Mouse (Mus musculus): ENCODE data around the gene Padi3.

Gene Padi3

DNA sequence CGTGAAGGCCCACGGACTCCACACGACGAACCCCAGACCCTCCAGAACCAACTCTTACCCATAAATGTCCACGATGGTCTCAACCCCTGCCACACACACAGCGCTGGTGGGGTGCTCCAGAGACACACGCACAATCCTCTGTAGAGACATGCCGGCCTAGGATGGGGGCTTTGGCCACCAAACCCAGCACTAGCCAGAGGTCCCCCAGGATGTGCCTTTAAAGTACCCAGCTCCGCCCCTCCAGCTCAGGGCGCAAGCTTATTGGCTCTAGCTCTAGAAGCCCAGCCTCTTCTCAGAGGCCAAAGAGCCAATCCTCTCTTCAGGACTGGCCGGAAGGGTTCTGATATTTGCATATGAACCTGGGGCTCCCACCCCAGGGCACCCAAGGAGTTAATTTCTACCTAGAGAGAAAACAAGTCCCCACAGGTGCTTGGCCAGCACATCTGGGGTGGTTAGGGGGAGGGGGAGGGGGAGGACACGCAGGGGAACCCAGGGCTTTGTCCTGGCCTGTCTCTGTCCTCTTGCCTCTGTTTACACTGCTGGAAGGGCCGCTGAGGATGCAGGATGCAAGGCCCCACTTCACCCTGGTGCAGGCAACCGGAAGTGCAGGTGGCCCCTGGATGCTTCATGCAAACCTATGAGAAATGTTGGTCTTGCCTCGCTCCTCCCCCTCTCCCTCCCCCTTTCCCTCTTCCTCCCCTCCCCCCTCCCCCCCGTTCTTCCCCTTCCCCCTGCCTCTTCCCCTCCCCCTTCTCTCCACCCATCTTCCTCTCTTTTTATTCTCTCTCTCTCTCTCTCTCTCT, at the start of gene Padi3:
TSS of gene Padi3 (minus strand) at position 191 of the 803 bp plus-strand sequence.
- DNase-seq (ENCODE audit: low spot score in 2 of 2): no peak

DNA sequence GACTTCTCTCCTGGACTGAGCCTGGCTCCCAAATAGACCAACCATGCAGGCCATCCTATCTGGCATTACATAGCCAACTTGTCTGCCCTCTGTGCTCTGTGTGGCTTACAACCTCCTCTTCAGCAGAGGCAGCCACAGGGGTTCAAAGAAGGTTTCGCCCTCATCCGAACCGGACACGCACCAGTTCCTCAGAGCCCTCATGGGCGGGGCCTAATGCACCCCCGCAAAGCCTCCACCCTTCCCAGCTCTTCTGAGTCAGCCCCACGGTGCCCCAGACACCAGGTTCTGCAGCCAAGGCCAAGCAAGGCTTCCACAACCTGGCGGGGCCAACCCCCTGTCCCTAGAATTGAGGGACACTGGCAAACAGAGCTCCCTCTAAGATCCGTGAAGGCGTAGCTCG, 48.8 kb upstream of the Padi3 start:
- DNase-seq (ENCODE audit: low spot score in 2 of 2): no peak

DNA sequence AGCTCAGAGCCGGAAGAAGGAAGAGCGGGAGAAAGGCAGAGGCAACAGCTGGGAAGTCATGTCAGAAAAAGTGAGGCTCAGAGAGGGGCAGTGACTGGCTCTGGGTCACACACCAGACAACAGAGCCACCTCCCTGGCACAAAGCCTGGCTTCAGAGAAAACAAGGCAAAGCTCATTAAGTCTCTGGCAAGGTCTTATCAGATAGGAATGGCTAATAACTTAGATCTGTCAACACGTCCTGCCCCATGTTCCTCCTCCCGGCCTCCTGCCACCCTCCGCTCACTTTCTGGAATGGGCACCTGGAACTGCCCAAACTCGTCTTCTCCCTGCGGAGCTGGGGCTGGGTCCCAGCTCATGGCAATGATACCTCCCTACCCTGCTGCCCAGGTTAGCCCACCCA, 47.4 kb upstream of the Padi3 start:
- no peak for DNase-seq (ENCODE audit: low spot score in 2 of 2)

DNA sequence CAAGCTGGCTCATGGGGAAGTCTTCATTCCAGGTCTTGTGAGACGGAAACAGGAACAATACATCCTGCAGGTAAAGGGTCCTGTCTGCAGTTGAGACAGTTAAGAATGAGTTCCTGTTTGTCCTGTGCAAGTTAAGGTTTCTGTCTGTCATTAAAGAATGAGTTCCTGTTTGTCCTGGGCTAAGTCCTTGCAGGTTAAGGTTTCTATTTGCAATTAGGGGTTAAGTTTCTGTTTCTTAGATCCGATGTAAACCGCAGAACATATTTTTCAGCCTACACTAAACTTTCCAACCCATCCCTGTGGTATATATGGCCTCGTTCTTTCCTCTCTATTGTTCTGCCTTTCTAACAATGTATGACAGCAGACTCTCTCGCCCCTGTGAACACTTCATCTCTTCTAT, 46.6 kb upstream of the Padi3 start:
- no peak for DNase-seq (ENCODE audit: low spot score in 2 of 2)

DNA sequence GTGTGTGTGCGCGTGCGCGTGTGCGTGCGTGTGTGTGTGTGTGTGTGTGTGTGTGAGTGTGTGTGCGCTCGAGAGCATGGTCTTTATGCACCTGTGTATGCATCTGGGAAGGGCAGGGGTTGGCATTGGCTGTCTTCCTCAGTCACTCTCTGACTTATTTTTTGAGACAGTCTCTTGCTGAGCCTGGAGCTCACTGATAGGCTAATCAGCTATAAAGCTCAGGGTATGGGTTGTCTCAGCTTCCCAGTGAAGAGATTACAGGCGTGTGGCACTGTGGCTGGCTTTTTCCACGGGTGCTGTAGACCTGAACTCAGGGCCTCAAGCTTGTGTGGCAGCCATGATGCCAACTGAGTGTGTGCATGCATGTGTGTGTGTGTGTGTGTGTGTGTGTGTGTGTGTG, 44.7 kb upstream of the Padi3 start:
- DNase-seq (ENCODE audit: low spot score in 2 of 2): no peak

DNA sequence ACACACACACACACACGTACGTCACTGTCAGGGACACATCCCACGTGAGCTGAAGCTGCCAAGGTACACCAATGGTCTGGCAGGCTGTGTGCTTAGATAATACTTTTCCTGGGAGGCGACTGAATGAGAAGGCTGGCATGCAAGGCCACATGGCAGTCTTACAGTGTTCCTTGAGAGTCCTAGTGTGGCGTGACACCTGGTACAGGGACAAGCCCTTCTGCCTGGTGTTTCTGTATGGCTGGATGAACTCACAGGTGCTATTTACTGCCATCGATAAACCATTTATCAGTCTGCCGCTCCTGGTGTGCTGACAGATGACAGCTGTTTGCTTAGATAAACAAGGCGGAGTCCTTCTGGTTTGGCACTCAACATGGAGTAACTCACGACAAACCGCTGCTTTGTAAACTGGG, 44.0 kb upstream of the Padi3 start:
- DNase-seq (ENCODE audit: low spot score in 2 of 2): no peak

DNA sequence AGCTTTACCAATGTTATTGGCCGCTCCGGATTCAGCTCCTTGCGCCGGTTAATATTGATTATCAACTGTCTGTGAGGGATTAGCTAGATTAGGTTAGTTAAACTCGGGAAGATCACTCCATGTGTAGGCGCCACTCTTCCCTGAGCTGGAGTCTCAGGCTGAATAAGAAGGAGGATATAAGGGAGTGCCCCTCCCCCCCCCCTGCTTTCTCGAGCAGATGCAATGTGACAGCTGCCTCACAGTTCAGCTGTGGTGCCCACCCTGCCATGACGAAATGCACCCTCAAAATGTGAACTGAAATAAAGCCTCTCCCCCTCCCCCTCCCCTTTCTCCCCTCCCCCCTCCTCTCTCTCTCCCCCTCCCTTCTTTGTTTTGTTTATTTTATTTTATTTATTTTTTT, 43.2 kb upstream of the Padi3 start:
- DNase-seq (ENCODE audit: low spot score in 2 of 2): no peak

DNA sequence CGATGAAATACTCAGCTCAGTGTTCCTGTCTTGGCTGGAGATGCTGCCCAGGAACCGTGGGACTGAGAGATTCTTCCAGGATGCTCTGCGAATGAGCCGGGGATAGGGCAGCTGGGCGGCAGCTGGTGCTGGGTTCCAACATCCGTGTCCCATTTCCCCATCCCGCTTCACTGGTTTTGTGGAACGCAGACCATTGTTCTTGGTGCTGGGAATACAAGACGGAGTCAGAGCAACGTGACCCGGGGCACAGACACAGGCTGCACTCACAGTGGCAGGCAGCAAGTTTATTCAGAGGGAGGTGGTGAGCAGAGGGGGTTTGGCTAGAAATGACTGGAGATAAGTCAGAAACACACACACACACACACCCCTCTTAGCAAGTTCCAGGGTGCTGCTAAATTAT, 38.9 kb upstream of the Padi3 start:
- no peak for DNase-seq (ENCODE audit: low spot score in 2 of 2)

DNA sequence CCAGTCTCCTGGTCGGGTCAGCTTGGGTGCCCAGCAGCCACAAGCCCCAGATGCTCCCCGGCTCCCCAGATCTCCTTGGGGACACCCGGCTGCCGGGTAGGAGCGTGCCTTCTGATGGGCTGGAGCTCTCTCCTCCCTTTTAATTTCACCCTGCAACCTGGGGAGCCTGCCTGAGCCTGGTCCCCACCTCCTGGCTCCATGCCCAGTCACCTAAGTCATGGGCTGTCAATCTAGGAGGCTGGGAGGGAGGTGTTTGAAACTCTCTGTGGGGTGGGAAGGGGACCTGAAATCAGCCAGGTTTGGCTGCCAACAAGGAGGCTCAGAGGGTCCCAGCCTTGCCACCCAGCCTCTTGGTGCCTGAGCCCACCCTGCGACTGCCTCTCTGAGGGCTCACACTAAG, 35.2 kb upstream of the Padi3 start, which contains the start of gene Padi1:
TSS of gene Padi1 (minus strand) at position 113 of the 400 bp plus-strand sequence.
- DNase-seq (ENCODE audit: low spot score in 2 of 2): no peak

DNA sequence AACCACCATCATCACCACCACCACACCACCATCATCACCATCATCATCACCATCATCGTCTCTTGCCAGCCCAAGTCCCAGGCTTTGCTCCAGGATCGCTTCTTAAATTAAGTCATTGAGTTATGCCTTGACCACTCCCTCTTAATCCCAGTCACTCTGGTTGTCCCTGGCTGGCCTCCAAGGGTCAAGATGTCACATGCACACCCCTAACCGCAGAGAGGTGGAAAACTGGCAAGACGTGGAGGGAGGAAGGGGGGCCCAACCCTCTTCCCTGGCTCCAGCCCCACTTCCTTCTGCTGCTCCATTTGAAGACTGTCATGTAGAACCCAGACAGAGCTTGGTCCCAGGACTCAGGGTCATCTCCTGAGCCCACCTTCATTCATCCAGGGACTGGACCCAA, 34.5 kb upstream of the Padi3 start:
- DNase-seq (ENCODE audit: low spot score in 2 of 2): no peak

DNA sequence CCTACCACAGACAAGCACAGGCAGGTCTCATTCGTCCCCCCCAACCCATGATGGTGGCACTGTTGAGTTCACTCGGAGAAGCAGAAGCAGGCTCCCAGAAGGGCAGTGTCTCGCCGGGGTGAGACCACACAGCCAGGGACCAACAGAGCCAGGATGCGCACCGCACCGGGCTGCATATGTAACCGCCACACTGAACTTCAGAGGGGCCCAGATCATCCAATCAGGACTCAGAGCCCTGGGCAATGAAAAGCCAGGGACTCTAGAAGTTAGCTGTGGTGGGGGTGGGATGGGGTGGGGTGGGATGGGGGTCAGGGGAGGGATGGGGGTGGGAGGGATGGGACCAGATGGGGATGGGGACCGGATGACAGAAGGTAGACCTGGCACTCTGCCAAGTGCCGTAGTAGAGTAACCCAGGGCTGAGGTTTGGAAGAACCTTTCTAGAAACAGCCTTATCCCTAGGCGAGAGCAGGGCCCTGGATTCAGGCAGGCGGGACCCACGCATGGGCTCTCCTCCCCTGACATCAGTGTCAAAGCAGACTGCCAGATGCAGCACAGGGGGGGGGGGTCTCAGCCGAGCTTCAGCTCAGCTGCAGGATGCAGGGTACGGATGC, 33.3 kb upstream of the Padi3 start:
- no peak for DNase-seq (ENCODE audit: low spot score in 2 of 2)

DNA sequence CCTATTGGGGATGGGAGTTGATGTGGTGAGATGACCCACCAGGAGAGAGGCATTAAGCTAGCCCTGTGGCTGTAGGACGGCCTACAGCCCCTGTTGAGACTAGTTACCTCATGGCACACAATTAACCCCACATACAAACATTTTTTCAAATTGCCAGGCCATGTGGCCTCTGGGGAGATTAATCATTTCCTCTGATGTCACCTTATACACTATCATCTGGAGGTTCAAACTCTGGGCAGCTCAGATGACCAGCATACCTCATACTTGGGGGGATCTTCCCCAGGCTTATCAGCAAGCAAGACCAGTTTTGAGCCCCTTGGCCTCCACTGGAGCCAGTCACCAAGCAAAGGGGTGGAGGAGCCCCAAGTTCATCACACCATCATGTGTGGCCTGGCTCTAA, 32.5 kb upstream of the Padi3 start:
- DNase-seq (ENCODE audit: low spot score in 2 of 2): no peak

DNA sequence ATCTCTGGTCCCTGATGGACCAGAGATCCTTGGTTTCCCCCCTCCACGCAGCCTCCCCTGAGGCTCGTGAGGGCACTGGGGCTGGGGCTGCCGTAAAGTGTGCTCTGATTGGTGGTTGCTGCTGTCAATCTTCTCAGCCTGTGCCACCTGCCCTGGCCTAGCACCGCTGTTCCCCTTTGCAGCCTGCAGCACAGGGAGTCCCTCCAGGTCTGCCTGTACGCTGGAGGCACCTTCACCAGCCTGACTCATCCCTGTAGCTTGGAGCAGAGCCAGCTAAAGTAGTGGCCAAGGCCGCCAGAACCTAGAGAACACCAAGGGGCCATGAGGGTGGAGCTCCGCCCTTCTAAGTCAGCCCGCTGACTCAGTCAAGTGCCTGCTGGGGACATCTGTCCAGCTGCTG, 27.4 kb upstream of the Padi3 start:
- no peak for DNase-seq (ENCODE audit: low spot score in 2 of 2)

DNA sequence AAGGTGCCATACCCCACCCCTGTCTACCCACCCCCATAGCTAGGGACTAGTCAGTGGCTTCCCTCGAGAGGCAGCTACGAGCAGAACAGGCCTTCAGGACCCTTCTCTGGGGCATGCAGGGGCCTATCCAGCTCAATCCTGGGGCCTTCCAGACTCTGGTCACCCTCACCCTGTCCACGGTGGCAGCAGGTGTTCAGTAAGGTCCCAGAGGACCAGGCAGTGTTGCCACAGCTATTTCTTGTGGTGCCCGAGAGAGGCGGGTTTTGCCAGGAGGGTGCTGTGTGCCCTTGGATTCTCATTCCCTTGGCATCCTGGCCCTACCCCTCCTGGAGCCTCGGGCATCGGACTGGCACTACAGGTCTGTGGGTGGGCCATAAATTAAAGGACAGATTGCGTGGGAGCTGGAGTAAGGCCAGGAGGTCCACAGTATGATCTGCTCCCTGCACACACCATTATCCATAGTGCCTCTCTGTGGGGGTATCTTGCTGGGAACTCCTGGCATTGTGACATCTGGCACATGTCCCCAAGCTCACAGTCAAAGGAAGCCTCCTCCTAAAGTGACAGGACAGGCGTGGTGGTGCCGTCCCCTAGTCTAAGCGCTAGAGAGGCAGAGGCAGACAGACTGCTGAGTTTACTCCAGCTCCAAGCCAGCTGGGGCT, 25.9 kb upstream of the Padi3 start:
- DNase-seq (ENCODE audit: low spot score in 2 of 2): no peak

DNA sequence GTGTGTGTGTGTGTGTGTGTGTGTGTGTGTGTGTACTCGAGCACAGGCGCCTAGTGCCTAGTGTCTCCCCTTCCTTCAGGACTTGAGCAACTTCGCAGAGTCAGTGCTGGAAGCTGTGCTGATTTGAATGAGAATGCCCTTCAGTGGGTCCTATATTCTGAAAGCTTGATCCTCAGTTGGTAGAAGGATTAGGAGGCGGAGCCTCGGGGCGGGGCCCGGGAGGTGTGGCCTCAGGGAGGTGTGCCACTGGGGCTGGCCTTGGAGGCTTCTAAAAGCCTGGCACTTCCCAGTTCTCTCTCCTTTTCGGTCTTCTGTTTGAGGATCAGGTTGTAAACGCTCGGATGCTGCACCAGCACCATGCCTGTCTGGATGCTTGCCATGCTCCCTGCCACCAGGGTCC, 25.2 kb upstream of the Padi3 start:
- no peak for DNase-seq (ENCODE audit: low spot score in 2 of 2)

DNA sequence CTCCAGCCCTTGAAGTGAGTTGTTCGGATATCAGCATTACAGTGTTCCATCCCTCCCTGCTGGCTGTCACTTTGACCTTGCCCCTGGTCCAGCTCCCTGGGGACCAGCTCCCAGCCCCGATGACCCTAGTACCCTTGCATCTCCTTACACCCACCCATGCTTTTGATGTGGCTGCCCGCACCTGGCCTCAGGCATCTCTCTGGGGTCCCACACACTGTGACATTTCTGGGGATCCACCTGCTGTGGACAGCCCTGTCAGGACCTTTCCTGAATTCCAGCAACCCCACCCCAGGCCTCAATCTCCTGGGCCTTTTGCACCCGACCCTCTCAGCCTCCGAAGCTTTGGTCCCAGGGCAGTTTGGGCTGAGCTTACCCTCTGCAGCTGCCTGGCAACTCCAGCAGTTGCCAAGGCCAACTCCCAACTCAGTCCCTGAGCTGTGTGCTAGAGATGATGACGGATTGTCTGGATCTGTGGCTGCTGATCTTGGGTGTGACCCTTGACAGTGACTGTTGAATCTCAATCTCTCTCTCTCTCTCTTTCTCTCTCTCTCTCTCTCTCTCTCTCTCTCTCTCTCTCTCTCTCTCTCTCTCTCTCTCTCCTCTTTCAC, 24.0 kb upstream of the Padi3 start:
- DNase-seq (ENCODE audit: low spot score in 2 of 2): no peak

DNA sequence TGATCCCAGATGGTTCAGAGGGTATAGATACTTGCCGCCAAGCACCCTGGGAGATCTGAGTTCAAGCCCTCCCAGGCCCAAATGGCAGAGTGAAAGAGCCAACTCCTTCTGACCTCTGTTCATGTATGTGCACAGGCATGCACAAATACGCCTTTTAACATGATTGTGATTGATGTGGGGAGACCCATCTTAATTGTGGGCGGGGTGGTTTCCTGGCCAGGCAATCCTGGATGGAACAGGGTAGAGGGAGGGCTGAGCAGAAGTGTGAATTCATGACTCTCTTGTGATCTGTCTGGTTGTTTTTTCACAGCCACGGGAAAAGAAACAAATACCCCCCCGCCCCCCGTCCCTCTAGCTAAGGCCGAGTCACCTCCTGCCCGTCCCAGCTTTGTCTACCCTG, 22.4 kb upstream of the Padi3 start:
- no peak for DNase-seq (ENCODE audit: low spot score in 2 of 2)

DNA sequence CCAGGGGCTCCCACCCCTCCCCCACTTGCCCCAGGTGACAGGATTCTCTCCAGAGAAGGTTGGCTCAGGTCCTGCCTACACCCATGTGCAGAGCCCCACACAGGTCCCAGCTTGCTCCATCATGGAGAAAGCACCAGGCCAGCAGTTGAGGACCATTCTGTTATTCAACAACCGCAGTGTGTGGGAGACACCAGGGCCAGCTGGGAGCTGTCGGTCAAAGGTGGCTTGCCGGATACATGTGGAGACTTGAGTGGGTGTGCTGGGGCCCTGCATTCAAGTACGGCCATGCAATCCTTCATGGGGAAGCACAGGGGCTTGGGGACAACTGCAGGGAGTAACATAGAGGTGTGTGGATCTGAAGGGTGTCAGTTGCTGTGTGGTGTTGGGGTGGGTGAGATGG, 21.4 kb upstream of the Padi3 start:
- no peak for DNase-seq (ENCODE audit: low spot score in 2 of 2)

DNA sequence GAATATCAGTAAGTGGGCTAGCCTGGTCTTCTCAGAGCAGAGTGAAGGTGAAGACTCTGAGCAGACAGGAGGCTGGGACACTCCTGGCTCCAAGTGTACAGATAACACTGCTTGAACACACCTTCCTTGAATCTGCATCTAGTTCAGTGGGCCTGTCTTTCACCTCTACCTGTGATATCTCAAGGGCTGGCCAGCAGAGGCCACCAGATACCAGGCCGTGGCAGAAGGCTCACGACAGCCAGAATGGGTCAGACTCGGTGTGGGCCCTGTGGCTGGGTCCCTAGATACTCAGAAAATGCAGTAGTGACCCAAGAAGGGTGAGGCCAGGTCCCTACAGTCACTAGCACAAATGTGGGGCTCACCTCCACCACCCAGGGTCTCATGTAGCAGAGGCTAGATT, 16.8 kb upstream of the Padi3 start:
- no peak for DNase-seq (ENCODE audit: low spot score in 2 of 2)

DNA sequence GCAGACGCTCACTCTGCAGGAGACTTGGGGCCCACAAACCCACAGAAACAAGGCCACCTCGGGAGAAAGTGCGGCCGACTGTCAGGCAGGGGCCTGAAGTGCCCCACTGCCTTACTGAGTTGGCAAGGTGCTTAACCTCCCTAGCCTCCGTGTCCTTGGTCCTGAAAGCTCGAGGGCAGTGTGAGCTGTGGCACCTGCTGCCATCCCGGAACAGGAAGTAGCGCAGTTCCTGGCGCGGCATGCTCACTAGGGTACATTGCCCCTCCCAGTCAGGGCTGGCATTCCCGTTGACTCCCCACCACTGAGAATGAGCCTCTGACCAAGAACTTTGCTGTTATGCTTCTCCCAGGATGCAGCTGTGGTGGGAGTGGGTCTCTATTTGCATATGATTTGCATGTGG, 15.5 kb upstream of the Padi3 start:
- no peak for DNase-seq (ENCODE audit: low spot score in 2 of 2)

DNA sequence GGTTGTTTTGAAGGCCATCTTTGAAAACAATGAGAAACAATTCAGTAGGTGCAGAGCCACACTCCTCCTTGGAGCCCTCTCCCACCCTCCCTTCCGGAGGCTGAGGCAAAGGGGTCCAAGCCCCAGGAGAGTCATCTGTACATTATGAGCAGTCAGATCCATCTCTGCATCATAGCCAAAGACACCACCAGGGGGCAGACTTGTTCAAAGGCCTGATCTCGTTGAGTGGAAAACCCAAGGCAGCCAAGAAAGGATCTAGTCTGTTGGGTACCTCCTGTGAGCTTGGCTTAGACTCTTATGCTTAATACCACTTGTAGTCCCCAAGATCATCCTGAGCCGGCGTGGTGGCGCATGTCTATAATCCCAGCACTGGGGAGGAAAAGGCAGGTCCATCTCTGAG, 11.5 kb upstream of the Padi3 start:
- DNase-seq (ENCODE audit: low spot score in 2 of 2): peak; percentile 54 to 58

DNA sequence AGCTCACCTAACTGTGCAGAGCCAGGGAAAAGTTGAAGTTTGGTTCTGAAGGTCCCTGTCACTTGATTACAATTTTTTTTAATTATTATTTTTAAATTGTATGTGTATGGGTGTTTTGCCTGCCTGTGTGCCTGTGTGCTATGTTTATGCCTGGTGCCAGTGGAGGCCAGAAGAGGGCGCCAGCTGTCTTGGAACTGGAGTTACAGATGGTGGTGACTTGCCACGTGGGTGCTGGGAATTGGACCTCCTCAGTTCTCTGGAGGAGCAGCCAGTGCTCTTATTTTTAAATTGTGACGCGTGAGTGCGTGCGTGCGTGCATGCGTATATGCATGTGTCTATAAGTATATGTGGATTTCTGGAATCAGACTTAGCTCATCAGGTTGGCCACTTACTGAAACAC, 7.0 kb upstream of the Padi3 start:
- DNase-seq (ENCODE audit: low spot score in 2 of 2): no peak

All from frontal cortex, postnatal 25 days (tissue).